In the genomic region with DNA sequence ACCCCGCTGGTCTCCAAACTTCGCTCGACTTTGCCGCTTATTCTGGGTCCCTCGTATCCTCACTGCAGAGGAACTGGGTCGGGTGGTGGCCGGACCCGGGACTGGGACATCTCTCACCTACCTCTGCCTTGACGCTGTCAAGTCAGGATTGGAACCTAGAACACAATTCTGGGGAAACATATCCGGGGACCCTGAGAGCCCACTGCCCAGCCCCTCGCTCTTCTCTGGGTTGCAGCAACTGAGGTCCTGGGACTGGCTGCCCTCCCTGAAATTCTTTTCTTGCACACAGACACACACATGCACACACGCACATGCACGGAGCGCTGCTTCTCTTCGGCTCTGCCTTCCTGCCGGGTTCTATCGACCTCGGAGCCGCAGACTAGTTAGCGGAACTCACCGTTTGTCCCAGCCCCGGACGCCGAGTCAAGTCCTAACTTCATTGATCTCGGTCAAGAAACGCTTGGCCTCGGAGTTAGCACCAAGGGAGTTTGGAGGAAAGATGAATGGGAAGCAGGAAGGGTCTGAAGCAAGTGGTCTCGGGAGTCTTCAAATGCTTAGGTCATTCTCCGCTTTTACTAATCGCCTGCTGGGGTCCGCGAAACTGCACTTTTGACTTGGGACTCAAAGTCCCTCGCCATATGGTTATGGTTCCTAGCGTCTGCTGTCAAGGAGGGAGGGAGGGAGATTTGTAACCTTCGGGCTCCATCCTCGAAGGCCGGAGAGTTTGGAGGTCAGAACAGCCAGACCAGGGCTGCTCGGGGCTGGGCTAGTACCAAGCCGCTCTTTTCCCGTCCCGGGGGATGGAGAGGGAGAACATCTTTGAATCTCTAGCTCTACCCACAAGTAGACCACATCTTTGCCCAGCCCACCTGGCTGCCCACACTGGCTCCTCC, we compare ENCODE assay signal across 8 mouse cellular contexts. TPM values are rescaled to one million over a fixed set of nuclear protein-coding genes. Genes with fewer than 3 reads are reported as not detected.
DNase-seq lines count a peak whose midpoint lies in the region; ATAC-seq and TF ChIP-seq lines count a peak whose summit lies in the region.

No protein-coding gene starts in this region.

- H3K27ac ChIP-seq in kidney, postnatal 0 days: no peak overlapping the region
- no peak overlapping the region for H3K27ac ChIP-seq in embryonic facial prominence, embryonic 14.5 days (replicated peaks; ENCODE audit: low read depth, low read length)
- no peak overlapping the region for H3K27ac ChIP-seq in intestine, embryonic 14.5 days (ENCODE audit: low read depth)
- H3K27ac ChIP-seq in neural tube, embryonic 12.5 days: peak overlapping the region; percentile 83; the same call in 1 of the 2 replicates

- H3K4me3 ChIP-seq in kidney, postnatal 0 days (replicated peaks; ENCODE audit: low read depth, low read length): peak overlapping the region; percentile 40
- H3K4me3 ChIP-seq in embryonic facial prominence, embryonic 14.5 days (ENCODE audit: low read depth, low read length): peak overlapping the region; percentile 55
- H3K4me3 ChIP-seq in intestine, embryonic 14.5 days (ENCODE audit: low read depth, low read length): peak overlapping the region; percentile 43
- peak overlapping the region; percentile 68 for H3K4me3 ChIP-seq in neural tube, embryonic 12.5 days

- peak overlapping the region; percentile 82 for H3K4me2 ChIP-seq in kidney, postnatal 0 days (ENCODE audit: low read length)
- peak overlapping the region; percentile 100 for H3K4me2 ChIP-seq in embryonic facial prominence, embryonic 14.5 days (ENCODE audit: low read depth, low read length)
- peak overlapping the region; percentile 93 for H3K4me2 ChIP-seq in intestine, embryonic 14.5 days (ENCODE audit: low read length)
- peak overlapping the region; percentile 96 for H3K4me2 ChIP-seq in neural tube, embryonic 12.5 days (replicated peaks)

- H3K9ac ChIP-seq in kidney, postnatal 0 days (ENCODE audit: low read depth, low read length): no peak overlapping the region
- H3K9ac ChIP-seq in embryonic facial prominence, embryonic 14.5 days (ENCODE audit: low read depth, low read length): no peak overlapping the region
- H3K9ac ChIP-seq in intestine, embryonic 14.5 days (ENCODE audit: low read length): no peak overlapping the region
- H3K9ac ChIP-seq in neural tube, embryonic 12.5 days: peak overlapping the region; percentile 81

- WGBS in kidney, postnatal 0 days: 2% methylated on average over 41 of the region's 41 CpGs
- WGBS in embryonic facial prominence, embryonic 14.5 days: 2% methylated on average over 41 of the region's 41 CpGs
- WGBS in intestine, embryonic 14.5 days: 2% methylated on average over 41 of the region's 41 CpGs
- 2% methylated on average over 41 of the region's 41 CpGs for WGBS in neural tube, embryonic 12.5 days

- no peak for ATAC-seq in kidney, postnatal 0 days (replicated peaks; ENCODE audit: low FRiP score, low read depth)
- no peak for ATAC-seq in embryonic facial prominence, embryonic 14.5 days (ENCODE audit: low read depth)
- ATAC-seq in intestine, embryonic 14.5 days (replicated peaks; ENCODE audit: low FRiP score, low TSS enrichment, low read depth): no peak
- ATAC-seq in neural tube, embryonic 12.5 days (ENCODE audit: low FRiP score, low read depth): no peak

- no peak for TF ChIP-seq CTCF in kidney, postnatal 0 days (IDR thresholded peaks at IDR 0.05; ENCODE audit: low read depth)

- H3K4me1 ChIP-seq in kidney, postnatal 0 days (replicated peaks; ENCODE audit: insufficient read depth, low read length): peaks cover 8% of the 10 kb centered on the region
- peaks cover 11% of the 10 kb centered on the region; the same call in 1 of the 2 replicates for H3K4me1 ChIP-seq in embryonic facial prominence, embryonic 14.5 days (ENCODE audit: control insufficient read depth, insufficient read depth, low read length)
- peaks cover 7% of the 10 kb centered on the region for H3K4me1 ChIP-seq in intestine, embryonic 14.5 days (replicated peaks; ENCODE audit: control insufficient read depth, insufficient read depth, low read length)
- peaks cover 47% of the 10 kb centered on the region for H3K4me1 ChIP-seq in neural tube, embryonic 12.5 days

- no peaks in the 10 kb centered on the region for H3K36me3 ChIP-seq in kidney, postnatal 0 days (ENCODE audit: insufficient read depth, low read length)
- no peaks in the 10 kb centered on the region for H3K36me3 ChIP-seq in embryonic facial prominence, embryonic 14.5 days (ENCODE audit: control insufficient read depth, insufficient read depth, low read length)
- no peaks in the 10 kb centered on the region for H3K36me3 ChIP-seq in intestine, embryonic 14.5 days (ENCODE audit: control insufficient read depth, insufficient read depth, low read length)
- no peaks in the 10 kb centered on the region for H3K36me3 ChIP-seq in neural tube, embryonic 12.5 days

- no peaks in the 10 kb centered on the region for H3K9me3 ChIP-seq in kidney, postnatal 0 days (replicated peaks; ENCODE audit: low read length)
- no peaks in the 10 kb centered on the region for H3K9me3 ChIP-seq in embryonic facial prominence, embryonic 14.5 days (ENCODE audit: control insufficient read depth, low read length)
- no peaks in the 10 kb centered on the region for H3K9me3 ChIP-seq in intestine, embryonic 14.5 days (ENCODE audit: control insufficient read depth, low read length)
- H3K9me3 ChIP-seq in neural tube, embryonic 12.5 days: no peaks in the 10 kb centered on the region

- no peak for DNase-seq in kidney, postnatal 0 days (ENCODE audit: low spot score)
- no peak for DNase-seq in kidney, postnatal 10 days
- no peak for DNase-seq in embryonic facial prominence, embryonic 14.5 days (ENCODE audit: low spot score)
- peak; percentile 58 for DNase-seq in intestine, embryonic 14.5 days (ENCODE audit: low spot score)
- no peak for DNase-seq in frontal cortex, adult 2 months (ENCODE audit: extremely low spot score in 1 of 2, low spot score in 1 of 2)
- DNase-seq in right cerebral cortex, postnatal 25 days: no peak
- DNase-seq in frontal cortex, postnatal 10 days (ENCODE audit: low spot score in 2 of 2): no peak

- peaks cover 71% of the 10 kb centered on the region for H3K27me3 ChIP-seq in kidney, postnatal 0 days (ENCODE audit: insufficient read depth, low read length)
- H3K27me3 ChIP-seq in embryonic facial prominence, embryonic 14.5 days (replicated peaks; ENCODE audit: control insufficient read depth, insufficient read depth, low read length): peaks cover 64% of the 10 kb centered on the region
- peaks cover 77% of the 10 kb centered on the region for H3K27me3 ChIP-seq in intestine, embryonic 14.5 days (replicated peaks; ENCODE audit: control insufficient read depth, insufficient read depth, low read length)
- H3K27me3 ChIP-seq in neural tube, embryonic 12.5 days (replicated peaks): peaks cover 79% of the 10 kb centered on the region

RNA-seq across cellular contexts. Expression of a gene that starts 1.2 kb away (rescaled TPM):
- 0.17 TPM in 1 of 2 replicates, not detected in the other for polyA plus RNA-seq in kidney, postnatal 0 days (2015; fragmentation: Nextera tagmentation; extraction: Ambion mirVana)
- polyA plus RNA-seq in embryonic facial prominence, embryonic 14.5 days (2014; fragmentation: Nextera tagmentation; extraction: Ambion mirVana): 1.4 and 1.8 TPM in 2 replicates
- 1.0 and 1.4 TPM in 2 replicates for polyA plus RNA-seq in intestine, embryonic 14.5 days (2014; fragmentation: Nextera tagmentation; extraction: Ambion mirVana)
- 48.5 and 51.4 TPM in 2 replicates for polyA plus RNA-seq in neural tube, embryonic 12.5 days (2016; fragmentation: Nextera tagmentation; extraction: Ambion mirVana)
- polyA plus RNA-seq in frontal cortex, adult 2 months (2012; rRNA removed): 169 and 190 TPM in 2 replicates

RNA-seq across cellular contexts. Expression of a gene that starts 37.9 kb away (rescaled TPM):
- 20.9 and 24.3 TPM in 2 replicates for polyA plus RNA-seq in kidney, postnatal 0 days (2015; fragmentation: Nextera tagmentation; extraction: Ambion mirVana)
- polyA plus RNA-seq in embryonic facial prominence, embryonic 14.5 days (2014; fragmentation: Nextera tagmentation; extraction: Ambion mirVana): 1.5 and 1.8 TPM in 2 replicates
- polyA plus RNA-seq in intestine, embryonic 14.5 days (2014; fragmentation: Nextera tagmentation; extraction: Ambion mirVana): 8.3 and 9.2 TPM in 2 replicates
- polyA plus RNA-seq in neural tube, embryonic 12.5 days (2016; fragmentation: Nextera tagmentation; extraction: Ambion mirVana): 2.7 and 4.7 TPM in 2 replicates
- 7.0 and 8.6 TPM in 2 replicates for polyA plus RNA-seq in frontal cortex, adult 2 months (2012; rRNA removed)

RNA-seq across cellular contexts. Expression of a gene that starts 50.8 kb away (rescaled TPM):
- polyA plus RNA-seq in kidney, postnatal 0 days (2015; fragmentation: Nextera tagmentation; extraction: Ambion mirVana): 9.3 and 11.1 TPM in 2 replicates
- polyA plus RNA-seq in embryonic facial prominence, embryonic 14.5 days (2014; fragmentation: Nextera tagmentation; extraction: Ambion mirVana): 15.0 and 17.0 TPM in 2 replicates
- 16.5 and 19.6 TPM in 2 replicates for polyA plus RNA-seq in intestine, embryonic 14.5 days (2014; fragmentation: Nextera tagmentation; extraction: Ambion mirVana)
- polyA plus RNA-seq in neural tube, embryonic 12.5 days (2016; fragmentation: Nextera tagmentation; extraction: Ambion mirVana): 29.5 and 29.7 TPM in 2 replicates
- polyA plus RNA-seq in frontal cortex, adult 2 months (2012; rRNA removed): 43.8 and 45.3 TPM in 2 replicates

Comparison
In these comparisons a context has a peak if more than half of its experiments do, and no peak if none do; other contexts are left out.
1. RNA of a gene that starts 1.2 kb away (polyA plus RNA-seq): 169 to 190 TPM in frontal cortex, adult 2 months and 48.5 to 51.4 TPM in neural tube, embryonic 12.5 days; 1.4 to 1.8 TPM in embryonic facial prominence, embryonic 14.5 days, 1.0 to 1.4 TPM in intestine, embryonic 14.5 days and 0.17 TPM in kidney, postnatal 0 days; every median in the first group is over 10 times any median in the second.
2. Peak in every context shown above with its lines, with median percentiles within 50 percentile points of each other: H3K4me2 ChIP-seq and H3K4me3 ChIP-seq.